Mouse (Mus musculus) A20 (cell line): ENCODE measurements around the gene Ubc.

Source experiments
- DNase-seq: peaks from one replicate; pipeline ENCODE4 v3.0.0-alpha.2; 2011; ENCODE audit warnings: low read depth, low spot score

The Ubc gene

GRCm38 (mm10) chr5:125383637-125384420 lies 6.2 kb downstream of the Ubc start:
- no peak for DNase-seq

- peak; percentile 76 for DNase-seq
These were observed 7.1 kb downstream of the Ubc start for GRCm38 (mm10) chr5:125382673-125383558.

GRCm38 (mm10) chr5:125381954-125382672 lies 7.9 kb downstream of the Ubc start:
- DNase-seq, result no peak

- no peak for DNase-seq
These were observed 11.1 kb downstream of the Ubc start for GRCm38 (mm10) chr5:125378919-125379318.

- DNase-seq, result peak; percentile 58
These were observed 12.8 kb downstream of the Ubc start for GRCm38 (mm10) chr5:125377214-125377613.

- DNase-seq, result peak; percentile 45
These were observed 14.1 kb downstream of the Ubc start for GRCm38 (mm10) chr5:125375871-125376270.

GRCm38 (mm10) chr5:125372027-125372426 lies 18.0 kb downstream of the Ubc start:
- DNase-seq, result no peak

- DNase-seq, result no peak
These were observed 18.9 kb downstream of the Ubc start for GRCm38 (mm10) chr5:125370950-125371693.

- peak; percentile 91 for DNase-seq
These were observed 21.4 kb downstream of the Ubc start for GRCm38 (mm10) chr5:125368568-125368967.

- DNase-seq, result no peak
These were observed 21.8 kb downstream of the Ubc start for GRCm38 (mm10) chr5:125368156-125368555.

- no peak for DNase-seq
These were observed 25.1 kb downstream of the Ubc start for GRCm38 (mm10) chr5:125364851-125365429.

GRCm38 (mm10) chr5:125363894-125364293 lies 26.1 kb downstream of the Ubc start:
- no peak for DNase-seq

- DNase-seq, result no peak
These were observed 29.0 kb downstream of the Ubc start for GRCm38 (mm10) chr5:125360981-125361510.

GRCm38 (mm10) chr5:125360566-125360965 lies 29.4 kb downstream of the Ubc start:
- DNase-seq, result no peak

- DNase-seq, result peak; percentile 80
These were observed 31.8 kb downstream of the Ubc start for GRCm38 (mm10) chr5:125358270-125358608.

GRCm38 (mm10) chr5:125357543-125358269 lies 32.3 kb downstream of the Ubc start:
- DNase-seq, result no peak

GRCm38 (mm10) chr5:125355650-125356049 lies 34.4 kb downstream of the Ubc start:
- no peak for DNase-seq

GRCm38 (mm10) chr5:125354885-125355492 lies 35.0 kb downstream of the Ubc start:
- no peak for DNase-seq

GRCm38 (mm10) chr5:125352781-125353294 lies 37.2 kb downstream of the Ubc start:
- no peak for DNase-seq
